Mouse (Mus musculus): ENCODE data around the gene Efcab6. TPM values are rescaled to one million over a fixed set of nuclear protein-coding genes. Genes with fewer than 3 reads are reported as not detected.

The Efcab6 gene
- polyA plus RNA-seq, 1 experiment, result not detected

GRCm38 (mm10) chr15:84072226-84072625, 7.0 kb upstream of the Efcab6 start:
- H3K4me1 ChIP-seq (ENCODE audit: control insufficient read depth, insufficient read depth, low read length), result peaks cover 1% of the 10 kb centered on the region
- no peak overlapping the region for H3K9ac ChIP-seq (ENCODE audit: low read depth, poor library complexity, severe bottlenecking)
- H3K4me3 ChIP-seq (ENCODE audit: low read depth, low read length), result no peak overlapping the region
- no peak overlapping the region for H3K27ac ChIP-seq (ENCODE audit: insufficient read depth, low read length)
- no peaks in the 10 kb centered on the region for H3K36me3 ChIP-seq (ENCODE audit: control insufficient read depth, insufficient read depth, low read length, poor library complexity, severe bottlenecking)
- TF ChIP-seq EP300 (IDR thresholded peaks at IDR 0.05; ENCODE audit: insufficient read depth, low read depth, low read length), result no peak
- peak; percentile 64 for TF ChIP-seq CTCF (IDR thresholded peaks at IDR 0.05; ENCODE audit: low read depth, low read length)
- no peaks in the 10 kb centered on the region for H3K27me3 ChIP-seq (ENCODE audit: control insufficient read depth, insufficient read depth, low read length, poor library complexity, severe bottlenecking)
- H3K9me3 ChIP-seq (replicated peaks; ENCODE audit: control insufficient read depth, insufficient read depth, low read length, poor library complexity, severe bottlenecking), result no peaks in the 10 kb centered on the region

GRCm38 (mm10) chr15:84070116-84070676, 5.0 kb upstream of the Efcab6 start:
- Histone ChIP-seq H3K9me3 (replicated peaks; ENCODE audit: control insufficient read depth, insufficient read depth, low read length, poor library complexity, severe bottlenecking) (no peaks in the 10 kb centered on the region), H3K36me3 (ENCODE audit: control insufficient read depth, insufficient read depth, low read length, poor library complexity, severe bottlenecking) (no peaks in the 10 kb centered on the region), H3K4me1 (ENCODE audit: control insufficient read depth, insufficient read depth, low read length) (peaks cover 1% of the 10 kb centered on the region), H3K4me3 (ENCODE audit: low read depth, low read length) (peak overlapping the region; percentile 3; the same call in 1 of the 2 replicates), H3K27me3 (ENCODE audit: control insufficient read depth, insufficient read depth, low read length, poor library complexity, severe bottlenecking) (no peaks in the 10 kb centered on the region), H3K27ac (ENCODE audit: insufficient read depth, low read length) (no peak overlapping the region), H3K9ac (ENCODE audit: low read depth, poor library complexity, severe bottlenecking) (no peak overlapping the region)
- TF ChIP-seq CTCF (IDR thresholded peaks at IDR 0.05; ENCODE audit: low read depth, low read length), result no peak
- TF ChIP-seq POLR2A (IDR thresholded peaks at IDR 0.05; ENCODE audit: insufficient read depth, low read length), result no peak
- no peak for TF ChIP-seq EP300 (IDR thresholded peaks at IDR 0.05; ENCODE audit: insufficient read depth, low read depth, low read length)

GRCm38 (mm10) chr15:84069455-84070050, 4.4 kb upstream of the Efcab6 start:
- peaks cover 1% of the 10 kb centered on the region for H3K4me1 ChIP-seq (ENCODE audit: control insufficient read depth, insufficient read depth, low read length)

GRCm38 (mm10) chr15:84065701-84066100, 522 bp upstream of the Efcab6 start:
- Histone ChIP-seq H3K4me1 (ENCODE audit: control insufficient read depth, insufficient read depth, low read length) (peaks cover 1% of the 10 kb centered on the region), H3K9ac (ENCODE audit: low read depth, poor library complexity, severe bottlenecking) (no peak overlapping the region), H3K27me3 (ENCODE audit: control insufficient read depth, insufficient read depth, low read length, poor library complexity, severe bottlenecking) (no peaks in the 10 kb centered on the region; the same call in 1 of the 2 replicates), H3K4me3 (ENCODE audit: low read depth, low read length) (no peak overlapping the region), H3K36me3 (ENCODE audit: control insufficient read depth, insufficient read depth, low read length, poor library complexity, severe bottlenecking) (no peaks in the 10 kb centered on the region), H3K9me3 (replicated peaks; ENCODE audit: control insufficient read depth, insufficient read depth, low read length, poor library complexity, severe bottlenecking) (no peaks in the 10 kb centered on the region), H3K27ac (ENCODE audit: insufficient read depth, low read length) (no peak overlapping the region)
- TF ChIP-seq POLR2A (IDR thresholded peaks at IDR 0.05; ENCODE audit: insufficient read depth, low read length), result no peak
- TF ChIP-seq CTCF (IDR thresholded peaks at IDR 0.05; ENCODE audit: low read depth, low read length), result peak; percentile 51
- TF ChIP-seq EP300 (IDR thresholded peaks at IDR 0.05; ENCODE audit: insufficient read depth, low read depth, low read length), result no peak

More at GRCm38 (mm10) chr15:84069455-84070050, 4.4 kb upstream of the Efcab6 start:
- Histone ChIP-seq H3K27ac (ENCODE audit: insufficient read depth, low read length) (no peak overlapping the region), H3K9me3 (replicated peaks; ENCODE audit: control insufficient read depth, insufficient read depth, low read length, poor library complexity, severe bottlenecking) (no peaks in the 10 kb centered on the region), H3K27me3 (ENCODE audit: control insufficient read depth, insufficient read depth, low read length, poor library complexity, severe bottlenecking) (no peaks in the 10 kb centered on the region), H3K4me3 (ENCODE audit: low read depth, low read length) (no peak overlapping the region), H3K9ac (ENCODE audit: low read depth, poor library complexity, severe bottlenecking) (no peak overlapping the region), H3K36me3 (ENCODE audit: control insufficient read depth, insufficient read depth, low read length, poor library complexity, severe bottlenecking) (no peaks in the 10 kb centered on the region)
- TF ChIP-seq CTCF (IDR thresholded peaks at IDR 0.05; ENCODE audit: low read depth, low read length) (no peak), POLR2A (IDR thresholded peaks at IDR 0.05; ENCODE audit: insufficient read depth, low read length) (no peak), EP300 (IDR thresholded peaks at IDR 0.05; ENCODE audit: insufficient read depth, low read depth, low read length) (no peak)

GRCm38 (mm10) chr15:84058841-84059240, 6.3 kb downstream of the Efcab6 start:
- Histone ChIP-seq H3K4me3 (ENCODE audit: low read depth, low read length) (no peak overlapping the region), H3K27me3 (ENCODE audit: control insufficient read depth, insufficient read depth, low read length, poor library complexity, severe bottlenecking) (no peaks in the 10 kb centered on the region; the same call in 1 of the 2 replicates), H3K27ac (ENCODE audit: insufficient read depth, low read length) (no peak overlapping the region), H3K9ac (ENCODE audit: low read depth, poor library complexity, severe bottlenecking) (no peak overlapping the region), H3K4me1 (ENCODE audit: control insufficient read depth, insufficient read depth, low read length) (no peaks in the 10 kb centered on the region), H3K9me3 (replicated peaks; ENCODE audit: control insufficient read depth, insufficient read depth, low read length, poor library complexity, severe bottlenecking) (no peaks in the 10 kb centered on the region), H3K36me3 (ENCODE audit: control insufficient read depth, insufficient read depth, low read length, poor library complexity, severe bottlenecking) (no peaks in the 10 kb centered on the region)
- no peak for TF ChIP-seq POLR2A (IDR thresholded peaks at IDR 0.05; ENCODE audit: insufficient read depth, low read length)
- no peak for TF ChIP-seq EP300 (IDR thresholded peaks at IDR 0.05; ENCODE audit: insufficient read depth, low read depth, low read length)
- no peak for TF ChIP-seq CTCF (IDR thresholded peaks at IDR 0.05; ENCODE audit: low read depth, low read length)

- Histone ChIP-seq H3K9me3 (replicated peaks; ENCODE audit: control insufficient read depth, insufficient read depth, low read length, poor library complexity, severe bottlenecking) (no peaks in the 10 kb centered on the region), H3K27ac (ENCODE audit: insufficient read depth, low read length) (no peak overlapping the region), H3K36me3 (ENCODE audit: control insufficient read depth, insufficient read depth, low read length, poor library complexity, severe bottlenecking) (no peaks in the 10 kb centered on the region), H3K27me3 (ENCODE audit: control insufficient read depth, insufficient read depth, low read length, poor library complexity, severe bottlenecking) (no peaks in the 10 kb centered on the region; the same call in 1 of the 2 replicates), H3K4me1 (ENCODE audit: control insufficient read depth, insufficient read depth, low read length) (no peaks in the 10 kb centered on the region), H3K4me3 (ENCODE audit: low read depth, low read length) (no peak overlapping the region), H3K9ac (ENCODE audit: low read depth, poor library complexity, severe bottlenecking) (no peak overlapping the region)
- peak; percentile 76 for TF ChIP-seq CTCF (IDR thresholded peaks at IDR 0.05; ENCODE audit: low read depth, low read length)
- no peak for TF ChIP-seq POLR2A (IDR thresholded peaks at IDR 0.05; ENCODE audit: insufficient read depth, low read length)
- no peak for TF ChIP-seq EP300 (IDR thresholded peaks at IDR 0.05; ENCODE audit: insufficient read depth, low read depth, low read length)
These were observed 9.1 kb downstream of the Efcab6 start for GRCm38 (mm10) chr15:84056083-84056482.

Measured in ES-Bruce4 (cell line).